Mouse (Mus musculus) gastrocnemius, postnatal 25 days (tissue): ENCODE measurements around the gene Wdr18. TPM values are rescaled to one million over a fixed set of nuclear protein-coding genes. Genes with fewer than 3 reads are reported as not detected.
"Not testable (repeated sequence)": the region's sequence is repeated elsewhere in the genome, so short reads cannot be mapped to it uniquely, and the experiment has no call there.

Experiments used
- DNase-seq: peaks from one replicate; pipeline ENCODE4 v3.0.0; 2022
- total RNA-seq, 2 experiments: library from RNA; stranded (reverse); gene quantifications; 1 replicate in 1 of 2; 2 replicates in 1 of 2; pipeline ENCODE4 v1.2.3; 2021

Wdr18 gene
- total RNA-seq, 2 experiments from 2014 or later: 16.4 to 18.0 TPM

- DNase-seq: no peak
Measured at GRCm38 (mm10) chr10:79945507-79946234, 14.3 kb upstream of the Wdr18 start.

- no peak for DNase-seq
Measured at GRCm38 (mm10) chr10:79946752-79947322, 13.1 kb upstream of the Wdr18 start.

- DNase-seq: no peak
Measured at GRCm38 (mm10) chr10:79947502-79947901, 12.4 kb upstream of the Wdr18 start.

- no peak for DNase-seq
Measured at GRCm38 (mm10) chr10:79949873-79950272, 10.1 kb upstream of the Wdr18 start.

DNA sequence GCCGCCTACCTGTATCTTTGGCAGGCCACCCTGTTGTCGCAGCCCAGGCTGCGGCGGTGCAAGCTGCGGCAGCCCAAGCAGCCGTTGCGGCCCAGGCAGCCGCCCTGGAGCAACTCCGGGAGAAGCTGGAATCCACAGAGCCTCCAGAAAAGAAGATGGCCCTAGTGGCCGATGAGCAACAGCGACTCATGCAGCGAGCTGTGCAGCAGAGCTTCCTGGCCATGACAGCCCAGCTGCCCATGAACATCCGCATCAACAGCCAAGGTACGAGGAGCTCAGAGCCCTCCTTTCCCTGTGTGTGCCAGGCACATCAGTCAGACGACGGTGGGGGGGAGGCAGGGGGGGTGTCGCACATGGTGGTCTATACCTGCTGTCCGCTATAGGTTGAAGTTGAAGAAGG, 9.3 kb upstream of the Wdr18 start:
- DNase-seq: no peak

GRCm38 (mm10) chr10:79953946-79954345, 6.0 kb upstream of the Wdr18 start:
- DNase-seq: no peak

DNA sequence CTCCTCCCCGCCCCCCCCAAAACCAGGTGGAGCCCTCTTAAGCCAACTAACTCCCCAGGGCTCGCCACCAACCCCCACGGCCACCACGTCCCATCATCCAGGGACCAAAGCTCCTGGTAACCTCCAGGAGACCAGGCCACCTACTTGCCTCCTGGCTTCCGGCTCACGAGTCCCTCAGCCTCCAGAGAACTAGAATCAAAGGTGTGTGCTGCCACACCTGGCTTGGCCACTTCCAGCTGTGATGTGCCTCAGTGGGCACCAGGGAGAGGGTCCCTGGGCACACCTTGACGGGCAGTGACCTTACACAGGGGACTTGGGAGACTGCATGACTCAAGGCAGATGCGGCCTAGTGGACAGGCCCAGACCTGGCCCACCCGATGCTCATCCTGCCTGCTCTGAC, 4.3 kb upstream of the Wdr18 start:
- DNase-seq: no peak

GRCm38 (mm10) chr10:79956643-79957154, 3.3 kb upstream of the Wdr18 start:
- DNase-seq: no peak

- DNase-seq: peak; percentile 69
Measured at GRCm38 (mm10) chr10:79958140-79958816, 1.7 kb upstream of the Wdr18 start.

GRCm38 (mm10) chr10:79959412-79959811, 540 bp upstream of the Wdr18 start:
- DNase-seq: not testable (repeated sequence)

DNA sequence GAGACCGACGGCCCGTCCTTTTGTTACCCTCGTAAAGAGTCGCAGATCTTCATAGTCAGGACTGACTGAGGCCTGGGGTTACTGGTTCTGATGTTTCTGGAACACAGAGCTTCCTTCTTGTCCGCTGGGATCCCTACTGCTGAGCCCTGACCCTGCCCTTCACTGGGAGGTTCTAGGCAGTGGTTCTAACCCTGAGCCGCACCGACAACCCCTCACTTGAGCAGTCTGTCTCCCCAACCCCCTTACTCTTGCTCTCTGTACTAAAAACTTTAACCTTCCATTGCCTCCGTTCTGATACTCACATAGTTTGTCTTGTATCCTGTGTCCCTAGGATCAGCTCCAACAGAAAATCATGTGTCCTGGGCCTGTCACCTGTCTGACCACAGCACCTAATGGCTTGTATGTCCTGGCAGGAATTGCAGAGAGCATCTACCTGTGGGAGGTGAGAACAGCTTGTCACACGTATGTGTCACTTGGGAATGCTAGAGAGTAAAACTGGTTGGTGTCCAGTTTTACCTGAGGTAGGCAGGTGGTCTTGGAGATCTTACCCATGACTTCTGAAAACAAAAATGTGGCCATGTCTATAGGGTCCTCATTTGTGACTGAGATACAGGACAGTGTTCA, 831 bp downstream of the Wdr18 start:
- no peak for DNase-seq

- no peak for DNase-seq
Measured at GRCm38 (mm10) chr10:79964727-79965126, 4.8 kb downstream of the Wdr18 start.

GRCm38 (mm10) chr10:79965325-79965724, 5.4 kb downstream of the Wdr18 start:
- no peak for DNase-seq

GRCm38 (mm10) chr10:79966886-79967400, 7.0 kb downstream of the Wdr18 start:
- no peak for DNase-seq

DNA sequence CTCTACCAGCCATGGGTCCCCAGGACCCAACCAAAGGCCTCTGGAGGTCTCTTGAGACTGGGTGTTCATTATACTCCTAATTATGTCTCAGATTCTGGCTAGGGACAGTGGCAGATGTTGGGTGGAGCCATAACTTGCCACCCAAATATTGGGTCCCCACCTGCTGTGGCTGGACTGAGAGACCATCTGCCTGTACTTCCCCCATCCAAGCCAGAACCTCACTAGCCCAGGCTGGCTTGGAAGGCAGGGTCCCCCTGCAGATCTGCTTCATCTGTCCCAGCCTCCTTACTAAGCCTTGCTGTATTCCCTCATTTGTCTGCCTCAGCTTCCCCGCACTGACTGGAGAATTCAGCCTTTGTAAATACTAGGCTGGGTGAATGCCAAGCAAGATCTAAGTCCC, 8.2 kb downstream of the Wdr18 start:
- no peak for DNase-seq

DNA sequence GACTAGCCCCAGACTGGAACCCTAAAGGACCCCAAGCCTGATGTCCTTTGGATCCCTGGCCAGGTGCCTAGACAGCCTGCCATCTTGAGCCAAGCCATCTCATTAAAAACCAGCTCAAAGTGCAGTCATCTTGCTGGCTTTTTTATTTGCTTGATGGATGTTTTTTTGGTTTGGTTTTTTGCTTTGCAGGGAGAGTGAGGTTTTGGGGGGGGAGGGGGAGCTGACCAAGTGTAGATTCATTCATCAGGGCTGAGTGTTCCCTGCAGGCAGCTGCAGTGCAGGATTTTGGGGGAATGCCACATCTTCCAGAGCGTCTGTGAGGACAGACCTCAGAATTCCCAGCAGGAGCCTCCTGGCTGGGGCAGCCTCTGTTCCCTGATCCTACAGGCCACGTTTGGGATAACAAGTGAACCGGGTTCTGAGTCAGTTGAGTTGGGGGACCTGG, 9.2 kb downstream of the Wdr18 start:
- no peak for DNase-seq

GRCm38 (mm10) chr10:79970415-79971182, 10.6 kb downstream of the Wdr18 start, which contains the start of gene Grin3b:
TSS of gene Grin3b (plus strand) at chr10:79970715.
- DNase-seq: no peak

DNA sequence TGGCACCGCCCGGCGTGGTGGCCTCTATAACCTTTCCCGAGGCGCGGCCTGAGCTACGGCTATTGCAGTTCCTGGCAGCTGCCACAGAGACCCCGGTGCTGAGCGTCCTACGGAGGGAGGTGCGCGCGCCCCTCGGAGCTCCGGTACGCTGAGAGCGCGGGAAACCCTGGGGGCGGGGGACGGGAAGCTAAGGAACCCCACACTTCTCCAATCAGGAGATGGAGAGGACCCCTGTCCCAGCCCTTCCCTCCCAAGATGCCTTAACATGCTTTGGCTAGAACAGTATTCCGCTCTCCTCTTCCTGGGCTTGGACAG, 11.2 kb downstream of the Wdr18 start:
- DNase-seq: no peak

DNA sequence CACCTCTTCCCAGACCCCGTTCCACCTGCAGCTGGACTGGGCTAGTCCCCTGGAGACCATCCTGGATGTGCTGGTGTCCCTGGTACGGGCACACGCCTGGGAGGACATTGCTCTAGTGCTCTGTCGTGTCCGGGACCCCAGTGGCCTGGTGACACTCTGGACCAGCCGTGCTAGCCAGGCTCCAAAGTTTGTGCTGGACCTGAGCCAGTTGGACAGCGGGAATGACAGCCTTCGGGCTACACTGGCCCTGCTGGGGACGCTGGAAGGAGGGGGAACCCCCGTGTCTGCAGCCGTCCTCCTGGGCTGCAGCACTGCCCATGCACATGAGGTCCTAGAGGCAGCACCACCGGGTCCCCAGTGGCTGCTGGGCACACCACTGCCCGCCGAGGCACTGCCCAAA, 12.9 kb downstream of the Wdr18 start:
- no peak for DNase-seq

DNA sequence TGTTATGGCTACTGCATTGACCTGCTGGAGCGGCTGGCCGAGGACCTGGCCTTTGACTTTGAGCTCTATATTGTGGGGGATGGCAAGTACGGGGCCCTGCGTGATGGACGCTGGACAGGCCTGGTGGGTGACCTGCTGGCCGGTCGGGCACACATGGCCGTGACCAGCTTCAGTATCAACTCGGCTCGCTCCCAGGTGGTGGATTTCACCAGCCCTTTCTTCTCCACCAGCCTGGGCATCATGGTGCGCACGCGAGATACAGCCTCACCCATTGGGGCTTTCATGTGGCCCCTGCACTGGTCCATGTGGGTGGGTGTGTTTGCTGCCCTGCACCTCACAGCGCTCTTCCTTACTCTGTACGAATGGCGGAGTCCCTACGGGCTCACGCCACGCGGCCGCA, 14.1 kb downstream of the Wdr18 start:
- no peak for DNase-seq

- no peak for DNase-seq
Measured at GRCm38 (mm10) chr10:79974668-79975067, 14.7 kb downstream of the Wdr18 start.
